Mouse (Mus musculus): Measurements from ENCODE around the gene Slc35e4. TPM values are rescaled to one million over a fixed set of nuclear protein-coding genes. Genes with fewer than 3 reads are reported as not detected.

Gene Slc35e4
- total and polyA plus RNA-seq, 3 experiments: 3.3 to 10.9 (median 4.6) TPM

DNA sequence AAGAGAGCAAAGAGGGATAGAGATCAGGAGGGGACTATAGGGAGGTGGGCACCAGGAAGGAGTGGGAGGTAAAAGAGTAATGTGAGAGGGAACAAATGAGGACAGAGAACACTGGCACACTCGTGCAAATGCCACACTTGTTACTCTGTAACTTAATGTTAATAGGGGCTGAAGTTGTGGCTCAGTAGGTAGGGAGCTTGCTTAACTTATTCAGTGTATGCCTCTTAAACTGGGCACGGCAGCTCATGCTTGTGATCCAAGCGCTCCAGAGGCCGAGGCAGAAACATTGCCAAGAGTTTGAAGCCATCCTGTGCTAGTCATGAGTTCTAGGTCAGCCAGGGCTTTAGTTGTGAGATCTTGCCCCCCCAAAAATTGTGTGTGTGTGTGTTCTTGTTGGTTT lies 20.7 kb upstream of the Slc35e4 start:
- Histone ChIP-seq H3K27me3 (replicated peaks) (peaks cover 84% of the 10 kb centered on the region), H3K79me2 (replicated peaks; ENCODE audit: control insufficient read depth, extremely low read depth, insufficient read depth, poor library complexity, severe bottlenecking) (no peaks in the 10 kb centered on the region), H3K27ac (ENCODE audit: insufficient read depth, low read depth) (no peak overlapping the region), H3K9me3 (replicated peaks; ENCODE audit: low read length) (no peaks in the 10 kb centered on the region), H3K4me1 (ENCODE audit: control insufficient read depth in 1 of 2, insufficient read depth in 2 of 2) (peaks cover 2 to 7% of the 10 kb centered on the region in 2 experiments; a peak in 2 of 4 replicates), H3K4me3 (replicated peaks in 1 of 3; ENCODE audit: low read depth in 2 of 3, low read length in 2 of 3, poor library complexity in 1 of 3) (no peak overlapping the region), H3K9ac (ENCODE audit: insufficient read depth, low read depth) (no peak overlapping the region), H3K36me3 (replicated peaks in 1 of 2; ENCODE audit: control insufficient read depth in 1 of 2, insufficient read depth in 1 of 2, low read length in 1 of 2) (no peaks in the 10 kb centered on the region), H3K4me2 (ENCODE audit: insufficient read depth, low read depth, poor library complexity, severe bottlenecking) (no peak overlapping the region)
- in situ Hi-C loops (cut with MboI; ENCODE audit: low pct_ligation_motif_present, low pct_unique_long_range_greater_than_20kb, low sequenced_read_pairs) (no loop called here), dilution Hi-C loops (cut with MboI; ENCODE audit: extremely low pct_ligation_motif_present, extremely low pct_unique_long_range_greater_than_20kb, low sequenced_read_pairs) (no loop called here)
- DNase-seq (ENCODE audit: extremely low read depth): no peak
- TF ChIP-seq ETS1 (conservative IDR thresholded peaks at IDR 0.05; ENCODE audit: low read depth, low read length) (no peak), ZC3H11A (IDR thresholded peaks at IDR 0.05; ENCODE audit: low read depth, low read length) (no peak)

DNA sequence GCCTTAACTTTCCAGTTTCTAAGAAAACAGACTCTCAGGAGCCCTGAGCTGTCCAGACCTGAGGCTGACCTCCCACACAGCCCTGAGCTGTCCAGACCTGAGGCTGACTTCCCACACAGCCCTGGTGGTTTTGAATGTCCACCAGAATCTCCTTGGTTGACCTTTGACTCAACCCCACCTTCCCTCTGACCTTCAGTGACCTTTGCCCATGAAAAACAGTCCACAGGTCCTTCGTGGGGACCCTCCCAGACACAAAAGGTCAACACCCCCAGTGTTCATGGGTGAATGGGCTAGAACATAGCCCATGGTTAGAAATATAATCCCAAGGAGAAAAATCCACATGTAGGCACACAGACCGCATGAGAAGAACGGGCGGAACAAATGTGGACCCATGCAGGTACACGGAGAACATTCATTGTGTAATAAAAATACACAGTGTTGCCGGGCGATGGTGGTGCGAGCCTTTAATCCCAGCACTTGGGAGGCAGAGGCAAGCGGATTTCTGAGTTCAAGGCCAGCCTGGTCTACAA lies 19.4 kb upstream of the Slc35e4 start:
- dilution Hi-C loops (cut with MboI; ENCODE audit: extremely low pct_ligation_motif_present, extremely low pct_unique_long_range_greater_than_20kb, low sequenced_read_pairs) (no loop called here), in situ Hi-C loops (cut with MboI; ENCODE audit: low pct_ligation_motif_present, low pct_unique_long_range_greater_than_20kb, low sequenced_read_pairs) (no loop called here)
- Histone ChIP-seq H3K79me2 (replicated peaks; ENCODE audit: control insufficient read depth, extremely low read depth, insufficient read depth, poor library complexity, severe bottlenecking) (no peaks in the 10 kb centered on the region), H3K4me2 (ENCODE audit: insufficient read depth, low read depth, poor library complexity, severe bottlenecking) (no peak overlapping the region), H3K9ac (ENCODE audit: insufficient read depth, low read depth) (no peak overlapping the region), H3K27me3 (replicated peaks) (peaks cover 83% of the 10 kb centered on the region), H3K9me3 (replicated peaks; ENCODE audit: low read length) (no peaks in the 10 kb centered on the region), H3K4me3 (replicated peaks in 1 of 3; ENCODE audit: low read depth in 2 of 3, low read length in 2 of 3, poor library complexity in 1 of 3) (no peak overlapping the region), H3K4me1 (ENCODE audit: control insufficient read depth in 1 of 2, insufficient read depth in 2 of 2) (peaks cover 2 to 7% of the 10 kb centered on the region in 2 experiments; a peak in 2 of 4 replicates), H3K27ac (ENCODE audit: insufficient read depth, low read depth) (no peak overlapping the region), H3K36me3 (replicated peaks in 1 of 2; ENCODE audit: control insufficient read depth in 1 of 2, insufficient read depth in 1 of 2, low read length in 1 of 2) (no peaks in the 10 kb centered on the region)
- no peak for DNase-seq (ENCODE audit: extremely low read depth)
- no peak for TF ChIP-seq CHD1 (IDR thresholded peaks at IDR 0.05; ENCODE audit: low read depth, low read length)
- TF ChIP-seq ELF1 (IDR thresholded peaks at IDR 0.05; ENCODE audit: low read depth, low read length): no peak
- no peak for TF ChIP-seq MYC (IDR thresholded peaks at IDR 0.05; ENCODE audit: low read depth, low read length)
- no peak for TF ChIP-seq HCFC1 (IDR thresholded peaks at IDR 0.05; ENCODE audit: low read depth, low read length)
- no peak for TF ChIP-seq TCF12 (IDR thresholded peaks at IDR 0.05; ENCODE audit: low read depth, low read length)
- TF ChIP-seq IRF4 (IDR thresholded peaks at IDR 0.05; ENCODE audit: low read depth, low read length): no peak
- no peak for TF ChIP-seq POLR2A (IDR thresholded peaks at IDR 0.05; ENCODE audit: low read depth, low read length)
- no peak for TF ChIP-seq CHD2 (IDR thresholded peaks at IDR 0.05; ENCODE audit: low read length)
- no peak for TF ChIP-seq ZMIZ1 (IDR thresholded peaks at IDR 0.05; ENCODE audit: low read depth, low read length)
- TF ChIP-seq ZNF384 (IDR thresholded peaks at IDR 0.05; ENCODE audit: low read depth, low read length): no peak
- no peak for TF ChIP-seq USF1 (IDR thresholded peaks at IDR 0.05; ENCODE audit: low read depth, low read length)
- no peak for TF ChIP-seq PAX5 (IDR thresholded peaks at IDR 0.05; ENCODE audit: low read length)
- no peak for TF ChIP-seq MAX (IDR thresholded peaks at IDR 0.05; ENCODE audit: low read length)
- TF ChIP-seq E2F4 (IDR thresholded peaks at IDR 0.05; ENCODE audit: insufficient replicate concordance, low read depth, low read length): no peak
- no peak for TF ChIP-seq SMC3 (IDR thresholded peaks at IDR 0.05; ENCODE audit: low read depth, low read length)
- TF ChIP-seq UBTF (IDR thresholded peaks at IDR 0.05; ENCODE audit: low read depth, low read length): no peak
- TF ChIP-seq NELFE (IDR thresholded peaks at IDR 0.05; ENCODE audit: low read depth, low read length): no peak
- no peak for TF ChIP-seq GABPA (IDR thresholded peaks at IDR 0.05; ENCODE audit: insufficient replicate concordance, low read depth, low read length)
- TF ChIP-seq CTCF (conservative IDR thresholded peaks at IDR 0.05 in 1 of 2, IDR thresholded peaks at IDR 0.05 in 1 of 2; ENCODE audit: low read depth in 2 of 2, low read length in 2 of 2): no peak
- no peak for TF ChIP-seq NRF1 (IDR thresholded peaks at IDR 0.05; ENCODE audit: low read depth, low read length)
